Mouse (Mus musculus) CH12.LX (cell line): ENCODE results near the gene Bnc2. TPM values are rescaled to one million over a fixed set of nuclear protein-coding genes. Genes with fewer than 3 reads are reported as not detected.

Source experiments
- DNase-seq: peaks from one replicate; pipeline ENCODE4 v3.0.0-alpha.2; 2013; ENCODE audit errors: extremely low read depth
- H3K27ac ChIP-seq: 2 replicates; pipeline ENCODE4 v1.5.1; 2012; ENCODE audit warnings: low read depth, mild to moderate bottlenecking, control low read depth, moderate library complexity; ENCODE audit not compliant: insufficient read depth
- H3K27me3 ChIP-seq: replicated peaks from 2 replicates; pipeline ENCODE3; 2012; ENCODE audit warnings: inconsistent platforms
- H3K36me3 ChIP-seq, 2 experiments: replicated peaks in 1 of 2; 2 replicates each; pipeline versions ENCODE3 to v1.6.1; 2012; ENCODE audit warnings: inconsistent platforms in 1 of 2, low read length in 1 of 2, mild to moderate bottlenecking in 1 of 2, mixed read lengths in 1 of 2, moderate library complexity in 1 of 2; ENCODE audit not compliant: control insufficient read depth in 1 of 2, insufficient read depth in 1 of 2
- H3K4me1 ChIP-seq, 2 experiments: 2 replicates each; pipeline ENCODE4 v1.6.1; 2012; ENCODE audit warnings: inconsistent platforms in 1 of 2, moderate library complexity in 1 of 2; ENCODE audit not compliant: insufficient read depth in 2 of 2, control insufficient read depth in 1 of 2
- H3K4me2 ChIP-seq: 2 replicates; pipeline ENCODE4 v1.6.1; 2012; ENCODE audit warnings: low read depth, mild to moderate bottlenecking, control low read depth; ENCODE audit not compliant: poor library complexity, insufficient read depth, severe bottlenecking
- H3K4me3 ChIP-seq, 3 experiments: fragments of 150-350 bp in 1 of 3; sonication (generic) in 1 of 3; replicated peaks in 1 of 3; 2 replicates each; pipeline versions ENCODE3 to v1.5.1; 2011 to 2012; ENCODE audit warnings: low read depth in 2 of 3, low read length in 2 of 3, mild to moderate bottlenecking in 2 of 3, moderate library complexity in 2 of 3, control low read depth in 1 of 3, improper control_type of control experiment in 1 of 3, inconsistent platforms in 1 of 3, mixed read lengths in 1 of 3; ENCODE audit not compliant: poor library complexity in 1 of 3
- H3K79me2 ChIP-seq: replicated peaks from 2 replicates; pipeline ENCODE4 v1.6.1; 2012; ENCODE audit warnings: mild to moderate bottlenecking, moderate library complexity; ENCODE audit not compliant: control insufficient read depth, poor library complexity, insufficient read depth, severe bottlenecking; ENCODE audit errors: extremely low read depth
- H3K9ac ChIP-seq: 2 replicates; pipeline ENCODE4 v1.6.1; 2012; ENCODE audit warnings: low read depth, mild to moderate bottlenecking, control low read depth, moderate library complexity; ENCODE audit not compliant: insufficient read depth
- H3K9me3 ChIP-seq: replicated peaks from 2 replicates; pipeline ENCODE3; 2012; ENCODE audit warnings: low read length, inconsistent platforms, mixed read lengths
- IRF4 ChIP-seq: IDR thresholded peaks from 2 replicates; pipeline ENCODE4 v1.6.1; 2014; ENCODE audit warnings: low read depth, mild to moderate bottlenecking, inconsistent platforms, low read length, improper control_type of control experiment
- MAX ChIP-seq: IDR thresholded peaks from 2 replicates; pipeline ENCODE4 v1.6.1; 2011; ENCODE audit warnings: low read length, improper control_type of control experiment
- MXI1 ChIP-seq: IDR thresholded peaks from 2 replicates; pipeline ENCODE4 v1.6.1; 2011; ENCODE audit warnings: mild to moderate bottlenecking, low read depth, low read length, improper control_type of control experiment
- MYC ChIP-seq: IDR thresholded peaks from 2 replicates; pipeline ENCODE4 v1.6.1; 2011; ENCODE audit warnings: low read depth, mild to moderate bottlenecking, improper control_type of control experiment, low read length
- NELFE ChIP-seq: IDR thresholded peaks from 2 replicates; pipeline ENCODE4 v1.6.1; 2011; ENCODE audit warnings: low read depth, low read length, improper control_type of control experiment
- NRF1 ChIP-seq: IDR thresholded peaks from 2 replicates; pipeline ENCODE4 v1.6.1; 2014; ENCODE audit warnings: low read depth, mild to moderate bottlenecking, inconsistent platforms, low read length, improper control_type of control experiment, moderate library complexity
- PAX5 ChIP-seq: IDR thresholded peaks from 2 replicates; pipeline ENCODE4 v1.6.1; 2012; ENCODE audit warnings: low read length, inconsistent platforms, mixed read lengths
- POLR2A ChIP-seq: IDR thresholded peaks from 2 replicates; pipeline ENCODE4 v1.6.1; 2011; ENCODE audit warnings: low read depth, mild to moderate bottlenecking, improper control_type of control experiment, low read length
- POLR2AphosphoS2 ChIP-seq: IDR thresholded peaks from 2 replicates; pipeline ENCODE4 v1.6.1; 2011; ENCODE audit warnings: low read depth, low read length, improper control_type of control experiment
- RAD21 ChIP-seq: IDR thresholded peaks from 2 replicates; pipeline ENCODE4 v1.6.1; 2011; ENCODE audit warnings: low read depth, mild to moderate bottlenecking, low read length, improper control_type of control experiment, moderate library complexity
- TCF12 ChIP-seq: IDR thresholded peaks from 2 replicates; pipeline ENCODE4 v1.6.1; 2014; ENCODE audit warnings: low read depth, mild to moderate bottlenecking, inconsistent platforms, low read length, improper control_type of control experiment
- USF1 ChIP-seq: IDR thresholded peaks from 2 replicates; pipeline ENCODE4 v1.6.1; 2014; ENCODE audit warnings: low read depth, mild to moderate bottlenecking, inconsistent platforms, low read length, improper control_type of control experiment
- USF2 ChIP-seq: conservative IDR thresholded peaks from 2 replicates; pipeline ENCODE4 v1.6.1; 2011; ENCODE audit warnings: low read depth, low read length, improper control_type of control experiment
- ZC3H11A ChIP-seq: IDR thresholded peaks from 2 replicates; pipeline ENCODE4 v1.6.1; 2012; ENCODE audit warnings: low read depth, mild to moderate bottlenecking, inconsistent platforms, low read length, improper control_type of control experiment
- ZMIZ1 ChIP-seq: IDR thresholded peaks from 2 replicates; pipeline ENCODE4 v1.6.1; 2012; ENCODE audit warnings: low read depth, mild to moderate bottlenecking, inconsistent platforms, low read length, improper control_type of control experiment
- ZNF384 ChIP-seq: IDR thresholded peaks from 2 replicates; pipeline ENCODE4 v1.6.1; 2012; ENCODE audit warnings: low read depth, low read length, improper control_type of control experiment, inconsistent platforms
- dilution Hi-C: fragments of 300-500 bp; cut with MboI; formaldehyde crosslinking; loops from 2 replicates; pipeline ENCODE4 v1.14.3; 2020; ENCODE audit warnings: low sequenced_read_pairs; ENCODE audit not compliant: extremely low pct_unique_long_range_greater_than_20kb, extremely low pct_ligation_motif_present
- in situ Hi-C: fragments of 300-500 bp; cut with MboI; formaldehyde crosslinking; loops from 3 replicates; pipeline ENCODE4 v1.14.3; 2019; ENCODE audit warnings: low sequenced_read_pairs, low pct_ligation_motif_present, low pct_unique_long_range_greater_than_20kb, mixed read lengths
- polyA plus RNA-seq: library from polyadenylated mRNA; unstranded; fragments of >175 nt; gene quantifications from 2 replicates; pipeline ENCODE4 v1.2.1, GENCODE M21; 2012; ENCODE audit warnings: low read depth; ENCODE audit not compliant: insufficient read length
- total RNA-seq, 2 experiments: library from RNA; depleted of rRNA; stranded (reverse); fragments of 300-350 nt in 1 of 2; fragments of >200 nt in 1 of 2; gene quantifications; 2 replicates each; pipeline ENCODE4 v1.2.3; 2012 to 2014

Gene Bnc2
- total and polyA plus RNA-seq, 3 experiments: not detected

DNA sequence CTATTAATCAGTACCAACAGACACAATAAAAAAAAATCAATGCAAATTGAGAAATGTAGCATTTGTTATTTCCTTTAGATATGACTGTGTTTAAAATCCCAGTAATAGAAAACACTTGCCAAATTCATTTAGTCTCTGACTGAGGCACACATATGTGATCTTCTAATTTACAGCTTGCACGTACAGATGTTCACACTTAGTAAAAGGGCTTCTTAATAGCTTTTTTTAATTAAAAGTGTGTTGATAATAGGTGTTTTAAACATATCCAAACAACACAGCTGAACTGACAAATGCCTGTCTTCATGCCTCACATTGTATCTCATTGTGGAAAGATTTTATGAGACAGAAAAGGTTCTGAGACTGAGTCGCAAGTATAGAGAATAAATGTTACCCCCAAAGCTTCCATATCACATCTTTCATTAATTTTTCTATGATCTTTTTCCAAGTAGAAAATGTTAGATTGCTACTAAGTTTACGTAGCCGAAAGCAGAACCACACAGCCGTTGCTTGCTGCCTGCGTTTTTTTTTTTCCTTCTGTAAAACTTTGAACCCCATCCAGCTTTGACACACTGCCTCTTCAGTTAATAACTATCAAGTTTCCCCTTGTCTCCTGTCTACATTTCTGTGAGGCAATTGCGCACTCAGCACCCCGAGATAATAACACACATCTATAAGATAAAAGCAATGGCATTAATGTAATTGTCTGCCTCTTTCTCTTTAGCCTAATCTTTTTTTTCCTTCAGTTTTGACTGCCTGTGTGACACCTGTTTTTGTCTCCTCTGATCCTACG is 271.5 kb downstream of the Bnc2 start:
- H3K36me3 ChIP-seq: no peaks in the 10 kb centered on the region
- H3K9ac ChIP-seq: no peak overlapping the region
- in situ Hi-C loops: no loop called here
- no peak overlapping the region for H3K4me3 ChIP-seq
- no peak overlapping the region for H3K4me2 ChIP-seq
- TF ChIP-seq POLR2A: no peak
- TF ChIP-seq, all 38 proteins: peak for 0
- H3K27ac ChIP-seq: no peak overlapping the region
- dilution Hi-C loops: no loop called here
- no peaks in the 10 kb centered on the region for H3K4me1 ChIP-seq
- H3K9me3 ChIP-seq: peaks cover 45% of the 10 kb centered on the region
- no peaks in the 10 kb centered on the region for H3K27me3 ChIP-seq
- DNase-seq: no peak
- H3K79me2 ChIP-seq: no peaks in the 10 kb centered on the region

- no peak overlapping the region for H3K4me2 ChIP-seq
- in situ Hi-C loops: no loop called here
- no peaks in the 10 kb centered on the region for H3K79me2 ChIP-seq
- H3K4me3 ChIP-seq: no peak overlapping the region
- H3K27me3 ChIP-seq: no peaks in the 10 kb centered on the region
- DNase-seq: no peak
- no peak overlapping the region for H3K9ac ChIP-seq
- dilution Hi-C loops: no loop called here
- no peaks in the 10 kb centered on the region for H3K36me3 ChIP-seq
- peaks cover 64% of the 10 kb centered on the region for H3K9me3 ChIP-seq
- no peak overlapping the region for H3K27ac ChIP-seq
- H3K4me1 ChIP-seq: no peaks in the 10 kb centered on the region
- no peak for TF ChIP-seq USF1
- no peak for TF ChIP-seq RAD21
- TF ChIP-seq MAX: no peak
- no peak for TF ChIP-seq PAX5
- no peak for TF ChIP-seq ZMIZ1
- TF ChIP-seq MXI1: no peak
- no peak for TF ChIP-seq ZC3H11A
- TF ChIP-seq NELFE: no peak
- TF ChIP-seq USF2: no peak
- TF ChIP-seq ZNF384: no peak
- no peak for TF ChIP-seq NRF1
- no peak for TF ChIP-seq POLR2A
- TF ChIP-seq TCF12: no peak
- no peak for TF ChIP-seq POLR2AphosphoS2
- no peak for TF ChIP-seq MYC
- TF ChIP-seq IRF4: no peak
- TF ChIP-seq, all 38 proteins: peak for 0
Measured at GRCm38 (mm10) chr4:84388991-84389390, 286.1 kb downstream of the Bnc2 start.
